Mouse (Mus musculus) ES-Bruce4 (cell line): Measurements from ENCODE around the gene Tmcc2. TPM values are rescaled to one million over a fixed set of nuclear protein-coding genes. Genes with fewer than 3 reads are reported as not detected.

Experiments used
- H3K27ac ChIP-seq: 2 replicates; pipeline ENCODE4 v1.5.1; 2012; ENCODE audit warnings: low read length, inconsistent platforms; ENCODE audit not compliant: insufficient read depth
- H3K27me3 ChIP-seq: 2 replicates; pipeline ENCODE4 v1.6.1; 2012; ENCODE audit warnings: mild to moderate bottlenecking, low read length, inconsistent platforms; ENCODE audit not compliant: control insufficient read depth, poor library complexity, insufficient read depth, severe bottlenecking
- H3K36me3 ChIP-seq: 2 replicates; pipeline ENCODE4 v1.6.1; 2012; ENCODE audit warnings: inconsistent platforms, mild to moderate bottlenecking, low read length, moderate library complexity; ENCODE audit not compliant: control insufficient read depth, poor library complexity, insufficient read depth, severe bottlenecking
- H3K4me1 ChIP-seq: one replicate; pipeline ENCODE4 v1.8.1; 2011; ENCODE audit warnings: low read length; ENCODE audit not compliant: control insufficient read depth, insufficient read depth
- H3K4me3 ChIP-seq: 2 replicates; pipeline ENCODE4 v1.5.1; 2011; ENCODE audit warnings: low read depth, mild to moderate bottlenecking, low read length
- H3K9ac ChIP-seq: 2 replicates; pipeline ENCODE4 v1.6.1; 2012; ENCODE audit warnings: low read depth, mild to moderate bottlenecking, inconsistent platforms; ENCODE audit not compliant: poor library complexity, severe bottlenecking
- H3K9me3 ChIP-seq: replicated peaks from 2 replicates; pipeline ENCODE4 v1.6.1; 2012; ENCODE audit warnings: mild to moderate bottlenecking, low read length, inconsistent platforms; ENCODE audit not compliant: control insufficient read depth, poor library complexity, insufficient read depth, severe bottlenecking
- CTCF ChIP-seq: IDR thresholded peaks from one replicate; pipeline ENCODE4 v1.8.1; 2011; ENCODE audit warnings: low read depth, low read length
- EP300 ChIP-seq: IDR thresholded peaks from 2 replicates; pipeline ENCODE4 v1.6.1; 2011; ENCODE audit warnings: low read depth, low read length; ENCODE audit not compliant: insufficient read depth
- POLR2A ChIP-seq: IDR thresholded peaks from one replicate; pipeline ENCODE4 v1.8.1; 2011; ENCODE audit warnings: low read length; ENCODE audit not compliant: insufficient read depth
- polyA plus RNA-seq: library from polyadenylated mRNA; stranded (reverse); fragments of >200 nt; gene quantifications from 2 replicates; pipeline ENCODE4 v1.2.4, GENCODE M21; 2011; ENCODE audit warnings: low read depth; ENCODE audit not compliant: missing spikeins, insufficient read depth, insufficient read length

The Tmcc2 gene
- polyA plus RNA-seq, 1 experiment = 11.1 TPM

DNA sequence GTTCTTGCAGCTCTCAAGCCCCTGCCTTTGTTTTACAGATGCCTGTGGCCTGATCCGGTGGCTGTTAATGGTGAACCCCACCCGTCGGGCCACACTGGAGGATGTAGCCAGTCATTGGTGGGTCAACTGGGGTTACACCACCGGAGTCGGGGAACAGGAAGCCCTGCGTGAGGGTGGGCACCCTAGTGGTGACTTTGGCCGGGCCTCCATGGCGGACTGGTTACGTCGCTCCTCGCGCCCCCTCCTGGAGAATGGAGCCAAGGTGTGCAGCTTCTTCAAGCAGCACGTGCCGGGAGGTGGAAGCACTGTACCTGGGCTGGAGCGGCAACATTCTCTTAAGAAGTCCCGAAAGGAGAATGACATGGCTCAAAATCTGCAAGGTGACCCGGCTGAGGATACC lies 59.8 kb downstream of the Tmcc2 start:
- no peaks in the 10 kb centered on the region for H3K27me3 ChIP-seq
- H3K9ac ChIP-seq = no peak overlapping the region
- peaks cover 19% of the 10 kb centered on the region for H3K36me3 ChIP-seq
- H3K9me3 ChIP-seq = no peaks in the 10 kb centered on the region
- H3K4me1 ChIP-seq = peaks cover 18% of the 10 kb centered on the region
- TF ChIP-seq CTCF (peak; percentile 61), EP300 (no peak)
- H3K4me3 ChIP-seq = no peak overlapping the region
- H3K27ac ChIP-seq = no peak overlapping the region

DNA sequence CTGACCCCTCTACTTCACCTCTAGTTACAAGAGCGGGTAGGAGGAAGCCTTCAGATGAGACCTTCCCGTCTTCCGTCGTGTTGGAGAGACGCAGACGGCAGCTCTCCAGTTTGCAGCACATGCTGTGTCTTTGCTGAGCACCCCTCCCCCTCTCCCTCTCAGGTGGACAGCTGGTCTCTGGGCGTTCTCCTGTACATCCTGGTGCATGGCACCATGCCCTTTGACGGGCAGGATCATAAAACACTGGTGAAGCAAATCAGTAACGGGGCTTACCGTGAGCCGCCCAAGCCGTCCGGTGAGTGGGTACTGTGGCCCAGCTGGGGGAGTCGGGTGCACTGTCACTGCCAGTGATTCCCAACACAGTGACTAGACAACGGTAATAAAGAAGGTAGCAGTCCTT lies 60.7 kb downstream of the Tmcc2 start:
- no peaks in the 10 kb centered on the region for H3K27me3 ChIP-seq
- H3K4me1 ChIP-seq = peaks cover 19% of the 10 kb centered on the region
- H3K4me3 ChIP-seq = no peak overlapping the region
- H3K27ac ChIP-seq = no peak overlapping the region
- no peak for TF ChIP-seq POLR2A
- TF ChIP-seq EP300 = no peak
- TF ChIP-seq CTCF = no peak
- H3K9me3 ChIP-seq = no peaks in the 10 kb centered on the region
- no peak overlapping the region for H3K9ac ChIP-seq
- H3K36me3 ChIP-seq = peaks cover 19% of the 10 kb centered on the region

DNA sequence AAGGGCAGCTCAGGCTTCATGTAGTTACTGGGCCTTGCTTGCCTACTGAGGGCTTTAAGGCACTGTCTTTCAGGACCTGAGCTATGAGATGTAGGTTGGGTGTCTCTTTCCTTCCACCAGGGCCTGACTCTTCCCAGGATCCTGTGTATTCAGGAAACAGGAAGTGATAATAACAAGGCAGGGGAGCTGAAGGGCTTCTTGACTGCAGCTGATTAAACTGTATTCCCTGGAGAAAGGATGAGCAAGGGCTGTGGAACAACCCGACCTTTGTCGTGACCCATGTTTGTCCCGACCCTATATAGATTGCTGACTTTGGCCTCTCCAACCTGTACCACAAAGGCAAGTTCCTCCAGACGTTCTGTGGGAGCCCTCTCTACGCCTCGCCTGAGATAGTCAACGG lies 61.4 kb downstream of the Tmcc2 start:
- Histone ChIP-seq H3K4me3 (no peak overlapping the region), H3K9me3 (no peaks in the 10 kb centered on the region), H3K27ac (no peak overlapping the region), H3K9ac (no peak overlapping the region), H3K27me3 (no peaks in the 10 kb centered on the region), H3K36me3 (peaks cover 19% of the 10 kb centered on the region), H3K4me1 (peaks cover 18% of the 10 kb centered on the region)
- no peak for TF ChIP-seq POLR2A
- TF ChIP-seq CTCF = no peak
- no peak for TF ChIP-seq EP300

DNA sequence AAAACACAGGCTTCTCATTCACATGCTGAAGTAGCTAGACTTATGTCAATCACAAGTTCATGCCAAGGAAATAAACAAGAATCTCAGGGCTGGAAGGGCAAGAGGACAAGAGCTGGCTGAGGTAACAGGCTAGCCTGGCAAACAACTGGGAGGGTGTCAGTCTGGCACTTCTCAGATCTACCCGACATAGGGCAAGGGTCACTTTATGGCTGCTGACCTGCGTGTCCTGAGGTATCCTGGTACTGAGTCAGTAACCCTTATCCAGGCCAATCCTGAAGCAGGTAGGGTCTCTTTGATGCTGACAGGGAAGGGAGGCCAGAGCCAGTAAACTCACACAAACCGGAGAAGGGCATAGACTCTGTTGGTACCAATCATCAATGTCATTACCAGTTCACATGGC lies 62.5 kb downstream of the Tmcc2 start:
- H3K4me1 ChIP-seq = peaks cover 15% of the 10 kb centered on the region
- no peaks in the 10 kb centered on the region for H3K27me3 ChIP-seq
- TF ChIP-seq EP300 = no peak
- TF ChIP-seq POLR2A = no peak
- TF ChIP-seq CTCF = no peak
- no peak overlapping the region for H3K9ac ChIP-seq
- no peak overlapping the region for H3K4me3 ChIP-seq
- H3K9me3 ChIP-seq = no peaks in the 10 kb centered on the region
- H3K36me3 ChIP-seq = peaks cover 19% of the 10 kb centered on the region
- no peak overlapping the region for H3K27ac ChIP-seq

DNA sequence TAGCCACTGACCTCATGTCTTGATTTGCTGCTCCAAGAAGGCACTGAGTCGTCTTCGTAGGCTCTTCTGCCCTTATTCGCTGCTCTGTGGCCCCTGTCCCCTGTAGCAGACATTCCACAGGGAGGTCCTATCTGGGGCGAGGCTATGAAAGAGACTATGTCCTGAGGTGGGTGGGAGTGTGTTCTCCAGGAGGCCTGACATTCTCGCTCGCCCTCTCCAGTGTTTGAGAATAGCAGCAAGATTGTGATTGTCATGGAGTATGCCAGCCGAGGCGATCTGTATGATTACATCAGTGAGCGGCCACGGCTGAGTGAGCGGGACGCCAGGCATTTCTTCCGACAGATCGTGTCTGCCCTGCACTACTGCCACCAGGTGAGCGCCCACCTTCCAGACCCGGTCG lies 63.6 kb downstream of the Tmcc2 start:
- Histone ChIP-seq H3K9me3 (no peaks in the 10 kb centered on the region), H3K4me1 (peaks cover 15% of the 10 kb centered on the region), H3K27ac (no peak overlapping the region), H3K9ac (no peak overlapping the region), H3K4me3 (no peak overlapping the region), H3K36me3 (peaks cover 19% of the 10 kb centered on the region), H3K27me3 (no peaks in the 10 kb centered on the region)
- no peak for TF ChIP-seq EP300
- no peak for TF ChIP-seq CTCF
- no peak for TF ChIP-seq POLR2A

DNA sequence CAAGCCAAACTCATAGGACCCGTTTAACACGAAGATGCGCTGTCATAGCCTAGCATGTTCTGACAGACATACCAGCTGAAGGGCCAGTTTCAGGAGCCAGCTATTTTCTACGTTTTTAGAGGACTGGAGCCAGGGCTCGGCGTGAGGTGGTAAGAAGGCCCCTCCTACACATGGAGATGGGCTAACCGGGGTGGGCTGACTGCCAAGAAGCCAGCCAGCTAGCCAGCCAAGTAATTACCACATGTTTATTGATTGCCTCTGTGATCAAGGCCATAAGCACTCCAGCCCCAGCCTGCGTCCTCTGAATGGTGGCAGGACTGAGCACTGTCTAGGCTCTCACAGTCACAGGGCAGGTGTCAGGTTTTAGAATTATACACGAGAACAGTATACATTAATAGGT lies 64.3 kb downstream of the Tmcc2 start:
- H3K27ac ChIP-seq = no peak overlapping the region
- no peaks in the 10 kb centered on the region for H3K9me3 ChIP-seq
- H3K36me3 ChIP-seq = peaks cover 19% of the 10 kb centered on the region
- H3K9ac ChIP-seq = no peak overlapping the region
- H3K4me3 ChIP-seq = no peak overlapping the region
- H3K27me3 ChIP-seq = no peaks in the 10 kb centered on the region
- TF ChIP-seq CTCF (no peak), POLR2A (no peak)
- H3K4me1 ChIP-seq = peaks cover 17% of the 10 kb centered on the region
